ENCODE assay signal across 8 mouse cellular contexts in the genomic region with DNA sequence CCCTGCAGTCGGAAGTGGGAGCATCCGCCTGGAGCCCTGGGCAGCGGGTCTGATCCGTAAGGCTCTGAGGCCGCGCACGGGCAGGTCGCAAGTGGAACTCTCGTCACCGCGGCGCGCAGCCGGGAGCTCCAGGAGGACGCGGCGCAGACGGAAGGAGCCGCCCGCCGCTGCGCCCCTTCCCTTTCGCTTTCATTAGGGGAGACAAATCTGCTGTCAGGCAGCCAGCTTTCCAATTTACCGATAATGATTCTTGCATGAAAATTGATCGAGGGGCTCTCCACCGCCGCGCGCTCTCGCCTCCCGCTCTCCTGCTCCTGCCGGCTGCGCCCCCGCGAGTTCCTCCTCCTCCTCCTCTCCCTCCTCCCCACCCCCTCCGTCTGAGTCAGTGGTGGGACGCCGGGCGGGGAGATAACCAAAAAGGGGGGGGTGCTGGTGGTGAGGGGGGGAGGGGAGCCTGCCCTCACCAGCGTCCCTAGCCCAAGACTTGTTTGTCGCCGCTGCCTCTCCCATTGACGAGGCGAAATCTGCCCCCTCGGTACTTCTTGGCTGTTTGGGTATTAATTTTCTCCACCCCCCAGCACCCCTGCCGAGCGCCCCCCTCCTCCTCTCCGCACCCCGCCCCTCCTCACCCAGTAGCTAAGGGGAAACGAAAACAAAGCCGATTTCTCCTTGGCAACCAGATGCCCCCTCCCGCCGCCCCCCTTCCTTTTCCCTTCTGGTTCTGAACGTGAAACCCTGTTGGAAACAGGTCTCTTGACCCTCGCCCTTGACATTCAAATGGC.
DNase-seq lines count a peak whose midpoint lies in the region; ATAC-seq and TF ChIP-seq lines count a peak whose summit lies in the region.

No protein-coding gene starts in this region.

- peak overlapping the region; percentile 86 for H3K27ac ChIP-seq in heart, adult 2 months
- H3K27ac ChIP-seq in kidney, embryonic 15.5 days: peak overlapping the region; percentile 95
- peak overlapping the region; percentile 100 for H3K27ac ChIP-seq in liver, embryonic 11.5 days (ENCODE audit: low read depth, low read length)
- peak overlapping the region; percentile 98 for H3K27ac ChIP-seq in midbrain, postnatal 0 days (ENCODE audit: low read depth, low read length)
- H3K27ac ChIP-seq in stomach, embryonic 14.5 days (ENCODE audit: low read length): peak overlapping the region; percentile 88

- peak overlapping the region; percentile 95 for H3K4me2 ChIP-seq in kidney, embryonic 15.5 days
- peak overlapping the region; percentile 98 for H3K4me2 ChIP-seq in liver, embryonic 11.5 days
- H3K4me2 ChIP-seq in midbrain, postnatal 0 days (ENCODE audit: low read depth, low read length, poor library complexity, severe bottlenecking): peak overlapping the region; percentile 97
- H3K4me2 ChIP-seq in stomach, embryonic 14.5 days (replicated peaks; ENCODE audit: low read depth, low read length): peak overlapping the region; percentile 99

- no peaks in the 10 kb centered on the region for H3K36me3 ChIP-seq in heart, adult 2 months (ENCODE audit: control insufficient read depth, insufficient read depth, low read length)
- H3K36me3 ChIP-seq in kidney, embryonic 15.5 days: no peaks in the 10 kb centered on the region
- no peaks in the 10 kb centered on the region for H3K36me3 ChIP-seq in liver, embryonic 11.5 days (ENCODE audit: control insufficient read depth, insufficient read depth, low read length)
- no peaks in the 10 kb centered on the region for H3K36me3 ChIP-seq in midbrain, postnatal 0 days (ENCODE audit: insufficient read depth, low read length)
- no peaks in the 10 kb centered on the region for H3K36me3 ChIP-seq in stomach, embryonic 14.5 days (ENCODE audit: control insufficient read depth, insufficient read depth, low read length)

- peak overlapping the region; percentile 70 for H3K4me3 ChIP-seq in heart, adult 2 months
- peak overlapping the region; percentile 83 for H3K4me3 ChIP-seq in kidney, embryonic 15.5 days (replicated peaks)
- peak overlapping the region; percentile 98 for H3K4me3 ChIP-seq in liver, embryonic 11.5 days (ENCODE audit: low read depth, low read length)
- H3K4me3 ChIP-seq in midbrain, postnatal 0 days (ENCODE audit: low read depth, low read length): peak overlapping the region; percentile 90
- H3K4me3 ChIP-seq in stomach, embryonic 14.5 days (ENCODE audit: low read depth, low read length): peak overlapping the region; percentile 79

- no peak for TF ChIP-seq EP300 in heart, adult 2 months (IDR thresholded peaks at IDR 0.05; ENCODE audit: insufficient read depth, low read depth, low read length)

- WGBS in heart, adult 2 months: under 1% methylated on average over 50 of the region's 55 CpGs
- under 1% methylated on average over 52 of the region's 55 CpGs for WGBS in kidney, embryonic 15.5 days
- WGBS in liver, embryonic 11.5 days: 1% methylated on average over 51 of the region's 55 CpGs
- WGBS in midbrain, postnatal 0 days: under 1% methylated on average over 49 of the region's 55 CpGs
- WGBS in stomach, embryonic 14.5 days: under 1% methylated on average over 54 of the region's 55 CpGs

- H3K9me3 ChIP-seq in kidney, embryonic 15.5 days (replicated peaks): no peaks in the 10 kb centered on the region
- H3K9me3 ChIP-seq in liver, embryonic 11.5 days (ENCODE audit: control insufficient read depth, low read length): no peaks in the 10 kb centered on the region
- H3K9me3 ChIP-seq in midbrain, postnatal 0 days (ENCODE audit: low read length): no peaks in the 10 kb centered on the region
- no peaks in the 10 kb centered on the region for H3K9me3 ChIP-seq in stomach, embryonic 14.5 days (ENCODE audit: control insufficient read depth, low read depth, low read length)

- ATAC-seq in kidney, embryonic 15.5 days (replicated peaks; ENCODE audit: low FRiP score): no peak; the same call in 1 of the 2 replicates
- peak; percentile 57 for ATAC-seq in liver, embryonic 11.5 days (replicated peaks; ENCODE audit: low FRiP score)
- peak; percentile 41; the same call in 1 of the 2 replicates for ATAC-seq in midbrain, postnatal 0 days (ENCODE audit: low FRiP score)
- peak; percentile 29; the same call in 1 of the 2 replicates for ATAC-seq in stomach, embryonic 14.5 days (ENCODE audit: insufficient number of reproducible peaks, insufficient read depth, low FRiP score, low read depth)

- peak; percentile 72 to 74 for DNase-seq in B cell, adult 2 months
- DNase-seq in adipocyte (ENCODE audit: low spot score): peak; percentile 22
- DNase-seq in embryo, embryonic 9.5 days (ENCODE audit: extremely low spot score): peak; percentile 83
- DNase-seq in heart, adult 2 months: peak; percentile 82 to 85
- peak; percentile 83 for DNase-seq in liver, embryonic 11.5 days (ENCODE audit: low spot score)
- peak; percentile 83 for DNase-seq in midbrain, postnatal 0 days (ENCODE audit: low spot score)

- no peaks in the 10 kb centered on the region for H3K27me3 ChIP-seq in heart, adult 2 months (ENCODE audit: control insufficient read depth, insufficient read depth, low read length)
- peaks cover 20% of the 10 kb centered on the region for H3K27me3 ChIP-seq in kidney, embryonic 15.5 days
- no peaks in the 10 kb centered on the region for H3K27me3 ChIP-seq in liver, embryonic 11.5 days (replicated peaks; ENCODE audit: control insufficient read depth, insufficient read depth, low read length)
- no peaks in the 10 kb centered on the region for H3K27me3 ChIP-seq in midbrain, postnatal 0 days (ENCODE audit: insufficient read depth, low read length)
- 0 out of 2 replicates have a peak, but pooled peaks cover 4% of the 10 kb centered on the region for H3K27me3 ChIP-seq in stomach, embryonic 14.5 days (ENCODE audit: control insufficient read depth, insufficient read depth, low read length)

- peaks cover 20% of the 10 kb centered on the region for H3K4me1 ChIP-seq in heart, adult 2 months (ENCODE audit: control insufficient read depth, insufficient read depth, low read length)
- H3K4me1 ChIP-seq in kidney, embryonic 15.5 days: peaks cover 93% of the 10 kb centered on the region
- peaks cover 65% of the 10 kb centered on the region for H3K4me1 ChIP-seq in liver, embryonic 11.5 days (replicated peaks; ENCODE audit: control insufficient read depth, insufficient read depth, low read length)
- peaks cover 31% of the 10 kb centered on the region for H3K4me1 ChIP-seq in midbrain, postnatal 0 days (ENCODE audit: insufficient read depth, low read length)
- H3K4me1 ChIP-seq in stomach, embryonic 14.5 days (ENCODE audit: control insufficient read depth, insufficient read depth, low read length): peaks cover 47% of the 10 kb centered on the region

- TF ChIP-seq POLR2A in heart, adult 2 months (IDR thresholded peaks at IDR 0.05; ENCODE audit: insufficient read depth, low read depth, low read length): peak; percentile 43; the same call in 1 of the 2 replicates

- no peak for TF ChIP-seq CTCF in heart, adult 2 months (IDR thresholded peaks at IDR 0.05)
- TF ChIP-seq CTCF in midbrain, postnatal 0 days (IDR thresholded peaks at IDR 0.05): no peak

- H3K79me2 ChIP-seq in heart, adult 2 months (replicated peaks; ENCODE audit: control insufficient read depth, insufficient read depth, low read length): 0 out of 2 replicates have a peak, but pooled peaks cover 1% of the 10 kb centered on the region

- intact Hi-C loops in heart, adult 2 months (cut with DNase I): loop anchor here (1.0 to 5.0 kb wide), 4 partner anchors 13 to 301 kb away; no protein-coding TSS in a partner anchor

- peak overlapping the region; percentile 88 for H3K9ac ChIP-seq in heart, adult 2 months (ENCODE audit: low read depth, low read length)
- H3K9ac ChIP-seq in kidney, embryonic 15.5 days: peak overlapping the region; percentile 80
- H3K9ac ChIP-seq in liver, embryonic 11.5 days (ENCODE audit: low read depth, low read length): peak overlapping the region; percentile 95
- H3K9ac ChIP-seq in midbrain, postnatal 0 days (replicated peaks; ENCODE audit: low read length, poor library complexity, severe bottlenecking): peak overlapping the region; percentile 92
- H3K9ac ChIP-seq in stomach, embryonic 14.5 days (replicated peaks; ENCODE audit: low read depth, low read length): peak overlapping the region; percentile 81

Comparison
In these comparisons a context has a peak if more than half of its experiments do, and no peak if none do; other contexts are left out.
1. DNase-seq: peak in every context shown above with its lines; median percentile 84 in heart, adult 2 months; 83 in embryo, embryonic 9.5 days; 83 in liver, embryonic 11.5 days; 83 in midbrain, postnatal 0 days; 73 in B cell, adult 2 months; 22 in adipocyte.